Mouse (Mus musculus) spleen, adult 2 months (tissue): ENCODE data around the gene Rab4a.

ENCODE experiments used
- CTCF ChIP-seq: fragments of 200-500 bp; IDR thresholded peaks from 2 replicates; pipeline ENCODE4 v1.5.1; 2011; ENCODE audit warnings: mild to moderate bottlenecking, inconsistent platforms; ENCODE audit not compliant: insufficient read depth, insufficient read length, insufficient replicate concordance; ENCODE audit errors: extremely low read depth
- POLR2A ChIP-seq: fragments of 200-500 bp; IDR thresholded peaks from 2 replicates; pipeline ENCODE4 v1.6.1; 2011; ENCODE audit warnings: low read depth, low read length, inconsistent platforms

DNA sequence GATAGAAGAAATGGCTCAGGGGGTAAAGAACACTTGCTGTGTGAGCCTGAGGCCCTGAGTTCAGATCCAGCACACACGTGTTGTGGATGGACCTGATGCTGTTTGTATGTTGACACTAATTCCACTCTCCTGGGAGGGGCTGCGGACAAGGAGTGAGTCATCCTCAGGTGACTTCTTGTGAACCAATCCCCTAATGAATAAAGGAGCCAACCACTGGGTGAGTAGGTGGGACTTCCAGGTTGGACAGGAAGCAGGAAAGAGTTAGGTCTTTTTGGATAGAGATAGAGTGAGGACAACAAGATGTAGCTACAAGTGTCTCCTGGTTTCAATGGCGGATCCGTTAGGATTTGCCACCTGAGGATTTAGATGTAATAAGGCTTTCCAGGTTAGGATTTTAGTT is 43.6 kb downstream of the Rab4a start:
- TF ChIP-seq CTCF = no peak
- no peak for TF ChIP-seq POLR2A
